Mouse (Mus musculus) fat pad, adult 2 months (tissue): ENCODE data around the gene Gnpnat1.
"Not testable (repeated sequence)": the region's sequence is repeated elsewhere in the genome, so short reads cannot be mapped to it uniquely, and the experiment has no call there.

Experiments
- DNase-seq: peaks from one replicate; pipeline ENCODE4 v3.0.0-alpha.2; 2011; ENCODE audit warnings: low read depth, low spot score; ENCODE audit errors: extremely low read depth

The Gnpnat1 gene

GRCm38 (mm10) chr14:45404813-45405212 is at the start of gene Gnpnat1:
Gnpnat1 (minus strand) TSS chr14:45404913.
- not testable (repeated sequence) for DNase-seq

- DNase-seq, result no peak
These were observed 49.0 kb upstream of the Gnpnat1 start for GRCm38 (mm10) chr14:45453538-45454233.

DNA sequence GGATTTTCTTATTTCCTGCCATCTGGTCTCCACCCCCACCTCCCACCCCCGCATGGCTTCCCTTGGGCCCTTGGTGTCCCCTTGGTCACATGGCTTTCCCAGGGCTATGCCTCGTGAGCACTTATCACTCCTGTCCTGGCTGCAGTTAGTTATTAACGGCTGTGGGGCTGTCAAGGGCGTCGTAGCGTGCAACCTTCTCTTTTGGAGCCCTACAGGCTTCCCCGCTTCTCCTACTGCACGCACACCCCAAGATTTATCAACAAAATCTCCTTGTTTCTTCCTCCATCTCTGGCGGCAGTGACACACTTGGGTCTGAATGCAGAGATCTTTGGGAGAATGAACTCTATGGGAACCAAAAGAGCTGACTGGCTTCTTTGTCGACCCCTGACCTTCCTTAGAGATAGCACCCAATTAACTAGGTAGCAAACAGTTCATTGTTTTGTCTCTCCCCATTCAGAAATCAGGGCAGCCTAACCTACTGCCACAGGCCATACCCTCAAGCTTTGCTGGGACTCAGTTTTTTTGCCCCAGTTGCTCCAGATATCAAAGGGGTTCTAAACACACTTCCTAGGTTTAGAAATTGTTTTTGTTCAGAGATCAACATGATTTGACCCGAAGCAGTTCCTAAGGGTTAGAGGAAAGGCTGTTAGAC is 48.3 kb upstream of the Gnpnat1 start:
- no peak for DNase-seq

DNA sequence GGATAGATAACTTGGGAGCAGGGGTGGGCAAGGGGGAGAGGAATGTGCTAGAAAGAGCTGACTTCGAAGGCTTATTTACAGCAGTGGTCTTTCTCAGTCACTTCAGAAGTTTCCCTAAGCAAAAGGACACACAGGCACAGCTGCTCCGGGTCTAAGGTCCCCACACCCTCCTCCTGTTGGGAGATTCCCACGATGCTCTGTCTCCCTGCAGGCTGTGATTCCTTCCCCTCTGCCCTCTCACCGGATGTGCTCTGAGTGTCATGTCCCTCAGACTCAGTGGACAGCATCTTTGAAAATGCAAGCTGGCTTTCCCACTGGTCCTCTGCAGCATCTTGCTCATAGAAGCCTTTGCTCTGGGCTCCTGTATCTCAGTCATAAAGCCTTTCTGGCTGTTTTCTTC is 47.4 kb upstream of the Gnpnat1 start:
- DNase-seq, result no peak

DNA sequence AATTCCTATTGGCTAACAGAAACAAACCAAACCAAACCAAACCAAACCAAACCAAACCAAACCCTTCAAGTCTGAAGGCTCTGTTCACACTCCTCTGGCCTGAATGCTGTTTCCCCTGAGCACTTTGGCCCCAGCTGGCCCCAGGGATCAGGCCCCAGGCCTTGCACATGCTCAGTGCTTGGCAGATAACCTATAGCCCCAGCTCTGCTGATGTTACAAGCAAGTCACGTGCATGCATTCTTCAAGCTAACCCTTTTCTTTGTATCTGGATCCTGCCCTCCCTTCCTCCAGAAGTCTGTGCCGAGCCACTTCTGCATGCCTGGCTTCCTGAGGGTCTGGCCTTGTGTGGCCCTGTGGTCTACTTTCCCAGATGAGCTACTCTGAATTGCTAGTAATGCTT is 46.4 kb upstream of the Gnpnat1 start:
- DNase-seq, result no peak

DNA sequence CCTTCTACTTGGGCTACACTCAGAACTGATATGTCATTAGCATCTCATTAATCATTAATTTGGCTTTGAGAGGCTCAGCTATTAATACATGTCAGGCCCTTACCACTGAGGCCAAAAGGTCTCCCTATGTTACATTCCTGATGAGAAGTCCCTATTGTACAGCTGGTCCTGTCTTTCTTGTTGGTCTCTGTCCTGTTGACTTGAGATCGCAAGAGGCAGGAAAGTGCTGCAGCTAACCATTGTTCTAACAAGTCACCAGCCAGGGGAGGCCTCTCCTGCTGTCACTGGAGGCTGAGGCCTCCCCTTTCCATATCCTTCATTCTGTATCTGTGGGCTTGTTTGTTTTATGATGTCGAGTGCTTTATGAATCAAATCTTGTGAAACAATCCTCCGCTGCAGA is 42.1 kb upstream of the Gnpnat1 start:
- no peak for DNase-seq

GRCm38 (mm10) chr14:45445445-45445844 is 40.7 kb upstream of the Gnpnat1 start:
- DNase-seq, result no peak

DNA sequence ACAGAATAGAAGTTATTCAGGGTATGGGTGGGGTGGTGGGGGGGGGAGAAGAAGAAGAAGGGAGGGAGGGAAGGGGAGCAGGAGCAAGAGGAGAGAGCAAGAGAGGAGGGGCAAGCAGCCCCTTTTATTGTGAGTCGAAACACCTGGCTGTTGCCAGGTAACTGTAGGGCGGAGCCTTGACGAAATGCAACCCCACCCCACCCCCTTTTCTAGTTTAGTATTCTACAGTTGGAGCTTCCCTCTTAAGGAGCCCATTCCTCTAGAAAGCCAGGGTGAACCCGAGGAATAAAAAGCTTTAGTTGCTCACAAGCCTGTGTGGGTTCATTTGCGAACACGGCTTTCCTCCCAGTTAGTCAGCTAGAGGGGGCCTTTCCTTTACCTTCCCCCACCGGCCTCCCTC is 40.2 kb upstream of the Gnpnat1 start:
- no peak for DNase-seq

DNA sequence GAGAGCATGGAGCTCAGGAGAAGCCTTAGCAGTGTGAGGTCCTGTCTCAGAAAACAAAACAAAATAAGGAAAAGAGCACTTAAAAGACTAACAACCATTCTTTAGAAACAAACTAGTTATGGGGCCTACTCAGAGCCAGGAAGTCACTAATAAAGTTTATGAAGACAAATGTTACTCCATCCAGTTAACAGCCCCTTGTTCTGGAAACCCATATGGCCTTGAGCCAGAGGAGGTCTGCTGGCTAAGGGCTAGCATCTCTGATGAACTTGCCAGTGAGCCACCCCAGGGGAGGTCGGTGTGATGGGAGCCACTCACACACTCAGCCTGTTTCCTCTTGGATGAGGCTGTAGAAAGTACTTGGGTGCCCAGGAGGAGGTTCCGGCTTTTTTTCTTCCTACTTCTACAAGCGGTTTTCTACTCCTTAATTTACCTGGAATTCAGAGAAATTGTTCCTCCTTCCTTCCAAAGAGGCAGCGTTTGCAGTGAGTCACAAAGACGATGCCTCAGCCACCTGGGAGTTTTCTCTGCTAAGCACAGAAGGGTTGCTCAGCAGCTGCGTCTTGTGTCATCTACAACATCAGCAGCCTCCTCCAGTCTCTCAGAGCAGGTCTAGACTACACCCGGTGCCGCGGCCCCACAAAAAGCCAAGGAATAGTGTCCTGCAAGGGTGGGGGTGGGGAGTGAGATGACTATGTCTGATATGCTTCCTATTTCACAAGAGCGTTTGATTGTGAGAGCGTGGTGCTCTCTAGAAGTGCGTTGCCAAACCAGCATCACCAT is 38.3 kb upstream of the Gnpnat1 start:
- no peak for DNase-seq

GRCm38 (mm10) chr14:45441291-45441690 is 36.6 kb upstream of the Gnpnat1 start:
- no peak for DNase-seq

DNA sequence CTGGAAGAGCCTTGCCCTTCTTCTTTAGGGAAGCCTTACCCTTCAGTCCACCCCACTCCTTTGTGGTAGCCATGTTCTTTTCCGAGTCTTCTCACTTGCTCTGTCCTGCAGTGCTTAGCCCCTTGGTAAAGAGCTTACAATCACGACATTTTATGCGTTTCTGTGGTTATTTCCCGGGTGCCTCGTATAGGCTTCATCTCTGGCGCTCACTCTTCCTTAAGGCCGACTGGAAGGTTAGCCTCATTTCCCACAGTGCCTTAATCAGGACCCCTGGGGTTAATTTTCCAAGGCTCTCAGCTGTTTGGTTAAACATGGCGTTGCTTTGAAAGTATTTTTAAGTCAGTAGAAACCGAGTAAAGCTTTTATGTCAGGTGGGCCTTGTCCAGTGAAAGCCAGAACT is 34.7 kb upstream of the Gnpnat1 start:
- no peak for DNase-seq

DNA sequence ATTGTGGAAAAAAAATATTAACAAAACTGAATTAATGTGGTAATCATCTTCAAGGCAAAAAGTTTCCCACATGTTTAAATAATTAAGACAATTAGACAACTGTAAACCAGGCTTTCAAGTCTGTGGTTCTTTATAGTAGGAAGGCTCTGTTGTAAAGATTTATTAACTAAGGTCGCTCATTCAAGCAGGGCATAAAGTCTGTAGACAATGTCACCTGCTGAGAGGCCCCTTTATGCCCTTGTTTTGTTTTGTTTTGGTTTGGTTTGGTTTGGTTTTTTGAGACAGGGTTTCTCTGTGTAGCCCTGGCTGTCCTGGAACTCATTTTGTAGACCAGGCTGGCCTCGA is 34.2 kb upstream of the Gnpnat1 start:
- DNase-seq, result no peak

- no peak for DNase-seq
These were observed 33.7 kb upstream of the Gnpnat1 start for GRCm38 (mm10) chr14:45438250-45438930.

DNA sequence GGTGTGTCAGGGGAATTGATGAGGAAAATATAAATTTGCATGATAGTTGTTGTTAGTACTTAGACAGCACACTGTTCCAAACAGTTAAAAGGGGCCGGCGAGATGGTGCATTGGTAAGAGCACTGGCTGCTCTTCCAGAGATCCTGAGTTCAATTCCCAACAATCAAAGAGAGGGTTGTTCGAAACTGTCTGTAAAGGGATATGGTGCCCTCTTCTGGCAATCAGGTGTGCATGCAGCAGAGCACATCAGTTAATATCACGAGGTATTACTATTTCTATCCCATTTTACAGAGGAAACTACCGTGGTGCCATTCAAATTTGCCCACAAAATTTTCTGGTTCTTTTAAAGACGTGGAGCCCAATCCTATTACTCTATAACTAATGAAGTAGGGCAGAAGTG is 29.5 kb upstream of the Gnpnat1 start:
- DNase-seq, result no peak

DNA sequence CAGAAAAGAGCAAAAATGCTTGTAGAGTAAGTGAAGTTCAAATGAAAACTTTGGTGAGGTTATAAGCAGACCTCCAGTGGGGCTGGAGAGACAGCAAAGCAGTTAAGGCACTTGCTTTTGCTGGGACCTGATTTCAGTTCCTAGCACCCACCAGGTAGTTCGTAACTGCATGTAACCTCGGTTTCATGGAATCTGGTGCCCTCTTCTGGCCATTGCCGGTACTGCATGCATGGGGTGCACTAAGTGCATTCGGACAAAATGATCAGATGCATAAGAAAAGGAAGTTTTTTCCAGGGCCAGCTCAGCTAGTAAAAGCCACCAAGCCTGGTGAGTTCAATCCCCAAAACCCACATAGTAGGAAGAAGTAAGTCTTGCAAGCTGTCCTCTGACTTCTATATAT is 27.3 kb upstream of the Gnpnat1 start:
- DNase-seq, result no peak

- no peak for DNase-seq
These were observed 25.5 kb upstream of the Gnpnat1 start for GRCm38 (mm10) chr14:45430066-45430842.

DNA sequence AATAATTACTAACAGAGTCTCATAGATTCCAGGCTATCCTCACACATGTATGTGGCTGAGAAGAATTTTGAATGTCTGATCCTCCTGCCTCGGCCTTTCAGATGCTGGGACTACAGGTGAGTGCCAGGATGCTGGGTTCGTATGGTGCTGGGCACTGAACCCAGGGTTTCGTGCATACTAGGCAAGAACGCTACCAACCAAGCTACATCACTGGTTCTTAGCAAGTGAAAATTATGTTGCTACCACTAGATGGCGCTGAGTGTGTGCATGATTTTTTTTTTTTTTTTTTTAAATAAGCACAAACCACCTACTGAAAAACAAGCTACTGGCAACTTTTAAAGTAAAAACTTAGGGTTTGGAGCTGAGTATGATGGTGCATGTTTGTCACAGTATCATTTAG is 18.5 kb upstream of the Gnpnat1 start:
- DNase-seq, result no peak

- no peak for DNase-seq
These were observed 17.7 kb upstream of the Gnpnat1 start for GRCm38 (mm10) chr14:45422371-45422770.

DNA sequence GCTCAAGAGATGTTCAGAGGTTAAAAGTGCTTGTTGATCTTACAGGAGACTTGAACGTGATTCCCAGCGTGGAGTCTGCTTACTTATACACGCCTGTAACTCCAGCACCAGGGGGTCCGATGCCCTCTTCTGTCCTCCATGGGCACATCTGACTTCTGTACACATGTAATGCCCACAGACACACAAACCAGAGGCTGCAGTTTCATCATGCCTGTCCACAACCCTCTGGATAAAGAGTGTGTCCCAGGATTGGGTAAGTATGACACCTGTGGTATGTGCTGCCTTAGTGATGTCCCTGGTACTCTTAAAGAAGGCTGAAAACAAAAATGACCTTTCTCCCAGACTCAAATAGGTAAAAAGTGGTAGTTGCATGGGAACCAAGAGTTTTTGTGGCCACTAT is 14.6 kb upstream of the Gnpnat1 start:
- no peak for DNase-seq

DNA sequence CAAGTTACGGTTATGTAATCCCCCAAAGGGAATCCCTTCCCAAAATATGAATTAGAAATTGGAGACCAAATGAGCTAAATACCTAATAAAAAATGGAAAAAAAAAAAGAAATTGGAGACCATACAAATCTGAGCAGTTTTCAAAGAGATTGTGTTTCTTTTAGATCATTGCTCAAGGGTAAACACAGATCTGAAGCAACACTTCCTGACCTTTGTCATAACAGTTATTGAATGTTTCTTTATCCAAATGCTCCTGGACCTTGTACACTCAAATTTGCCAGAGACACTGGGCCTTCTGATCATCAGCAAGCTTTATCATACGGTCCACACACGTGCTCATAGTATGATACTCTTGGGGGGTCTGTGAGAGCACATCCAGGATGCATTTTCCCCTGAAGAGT is 13.8 kb upstream of the Gnpnat1 start:
- no peak for DNase-seq

- no peak for DNase-seq
These were observed 11.6 kb upstream of the Gnpnat1 start for GRCm38 (mm10) chr14:45416265-45416664.
